Mouse (Mus musculus) inflammation-experienced regulatory T-cells (primary cell): ENCODE results near the gene Cel. TPM values are rescaled to one million over a fixed set of nuclear protein-coding genes. Genes with fewer than 3 reads are reported as not detected.

Source experiments
- polyA plus RNA-seq, 2 experiments: library from polyadenylated mRNA; unstranded; fragments of 100-300 nt; shearing (Covaris generic); gene quantifications; one replicate each; pipeline ENCODE4 v1.2.1; 2017

The Cel gene
- polyA plus RNA-seq, result under 1 TPM in 1 of 2 experiments, not detected in 1; 0.62 TPM

DNA sequence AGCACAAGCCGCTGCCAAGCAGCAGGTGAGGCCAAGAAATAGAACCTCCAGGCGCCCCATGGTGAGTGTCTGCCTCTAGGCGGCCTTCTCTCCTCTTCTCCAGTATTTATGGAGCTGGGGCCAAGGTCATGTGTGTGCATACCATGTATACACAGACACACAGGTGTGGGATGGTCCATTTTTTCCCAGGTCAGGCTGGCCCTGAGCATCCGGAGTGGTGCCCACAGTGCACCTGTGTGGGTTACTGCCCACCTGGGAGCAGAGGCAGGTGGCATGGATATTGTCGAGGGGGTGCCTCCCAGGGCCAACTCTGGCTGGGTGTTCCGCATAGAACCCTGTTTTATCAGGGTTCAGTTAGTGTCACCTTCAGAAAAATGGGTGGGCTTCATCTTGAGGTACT is at the start of gene Cel:
Gene Cel, minus strand, starts transcription at position 101 of the 400 bp plus-strand sequence.

DNA sequence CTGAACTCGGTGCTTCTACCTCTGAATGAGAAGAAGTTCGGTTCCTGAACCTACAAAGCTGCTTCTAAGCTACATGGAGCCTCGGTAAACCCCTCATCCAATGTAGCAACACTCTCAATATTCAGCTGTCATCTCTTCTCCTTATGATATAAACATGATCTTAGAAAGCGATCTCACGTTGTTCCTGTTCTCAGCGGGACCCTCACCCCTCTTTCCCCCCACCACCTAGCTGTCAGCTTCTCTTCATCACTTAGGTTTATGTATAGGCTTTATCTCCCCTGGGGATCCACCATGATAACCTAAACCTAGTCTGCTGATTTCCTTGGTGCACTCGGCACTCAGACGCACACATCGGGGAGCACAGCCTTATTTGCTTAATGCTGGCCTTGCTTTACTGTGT is 20.4 kb upstream of the Cel start, which contains the start of gene Gtf3c5:
Gene Gtf3c5, minus strand, starts transcription at position 101 of the 400 bp plus-strand sequence.

DNA sequence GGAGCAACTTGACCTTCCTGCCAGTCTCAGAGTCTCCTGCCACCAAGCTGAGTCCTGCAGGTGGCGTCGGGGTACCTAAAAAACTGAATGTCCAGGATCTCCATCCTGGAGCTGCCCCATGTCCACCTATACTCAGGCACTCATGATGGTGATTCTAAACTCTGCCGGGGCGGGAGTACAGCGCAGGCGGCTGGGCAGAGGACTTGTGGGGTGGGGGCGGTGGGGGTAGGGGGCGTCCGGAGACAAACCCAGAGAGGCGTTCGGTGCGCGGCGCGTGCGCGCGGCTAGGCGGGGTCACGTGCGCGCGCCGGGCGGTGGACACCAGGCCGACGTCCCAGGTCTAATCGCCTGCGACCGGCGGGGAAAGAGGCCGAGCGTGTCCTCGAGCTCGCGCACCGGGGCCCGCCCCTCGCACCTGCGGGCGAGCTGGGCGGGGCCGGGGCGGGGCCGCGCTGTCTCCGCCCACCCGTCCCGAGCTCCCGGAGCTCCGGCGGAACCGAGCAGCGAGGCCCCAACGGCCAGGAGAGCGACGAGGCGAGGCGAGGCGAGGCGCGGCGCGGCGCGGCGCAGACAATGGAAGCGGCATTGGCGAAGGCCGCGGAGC is 50.3 kb downstream of the Cel start, which contains the start of gene Ralgds:
Gene Ralgds, plus strand, starts transcription at position 328 of the 604 bp plus-strand sequence.

GRCm38 (mm10) chr2:28505795-28506194 is 57.4 kb downstream of the Cel start, which contains the start of gene Gm10134:
Gm10134 (plus strand) TSS chr2:28506095.

Other genes with a start within 250 kb of the Cel start
- gene Ppp1r26, start 116.6 kb downstream of the Cel start, polyA plus RNA-seq, result under 1 TPM in 1 of 2 experiments, not detected in 1; 0.22 TPM
- under 1 TPM in 1 of 2 experiments, not detected in 1; 0.59 TPM for gene 1700007K13Rik, start 97.1 kb downstream of the Cel start, polyA plus RNA-seq
- 10 to 100 TPM; 20.3 to 32.4 TPM for gene Mrps2, start 95.3 kb downstream of the Cel start, polyA plus RNA-seq
- 1 to 10 TPM in 1 of 2 experiments, not detected in 1; 1.6 TPM for gene Gbgt1, start 66.5 kb downstream of the Cel start, polyA plus RNA-seq
- 1 to 10 TPM; 1.4 TPM for gene Gm10134, start 57.3 kb downstream of the Cel start, polyA plus RNA-seq
- gene Ralgds, start 50.3 kb downstream of the Cel start, polyA plus RNA-seq, result 10 to 100 TPM; 29.8 to 45.1 TPM
- 10 to 100 TPM; 20.2 to 22.7 TPM for gene Gtf3c5, start 20.3 kb upstream of the Cel start, polyA plus RNA-seq
- gene Gfi1b, start 58.6 kb upstream of the Cel start, polyA plus RNA-seq, result 1 to 10 TPM in 1 of 2 experiments, under 1 TPM in 1; 0.16 to 1.1 TPM
- gene Tsc1, start 77.8 kb upstream of the Cel start, polyA plus RNA-seq, result 10 to 100 TPM; 26.7 to 29.9 TPM
- 1 to 10 TPM in 1 of 2 experiments, under 1 TPM in 1; 0.29 to 1.2 TPM for gene Spaca9, start 136.3 kb upstream of the Cel start, polyA plus RNA-seq
- 1 to 10 TPM in 1 of 2 experiments, not detected in 1; 1.6 TPM for gene Ak8, start 136.8 kb upstream of the Cel start, polyA plus RNA-seq